Mouse (Mus musculus) left cerebral cortex, adult 18-20 months (tissue): Measurements from ENCODE around the gene Vmn1r87. TPM values are rescaled to one million over a fixed set of nuclear protein-coding genes. Genes with fewer than 3 reads are reported as not detected.
"Not testable (repeated sequence)": the region's sequence is repeated elsewhere in the genome, so short reads cannot be mapped to it uniquely, and the experiment has no call there.

Experiments
- DNase-seq, 2 experiments: peaks; one replicate each; pipeline ENCODE4 v3.0.0; 2021 to 2022; ENCODE audit warnings: low spot score in 2 of 2, mixed read lengths in 1 of 2
- long read RNA-seq, 2 experiments: library from polyadenylated mRNA; stranded (forward); transcript quantifications; one replicate each; pipeline ENCODE4 v2.0.0; 2021
- total RNA-seq, 2 experiments: library from RNA; stranded (reverse); gene quantifications; 2 replicates each; pipeline ENCODE4 v1.2.3; 2021

Vmn1r87 gene
- total RNA-seq, result not detected
- long read RNA-seq, experiment 1, result 0 reads
- long read RNA-seq, experiment 2, result 0 reads

GRCm38 (mm10) chr7:13140057-13140456 is at the start of gene Vmn1r87:
Gene Vmn1r87 (minus strand): TSS chr7:13140157.
- no peak for DNase-seq

GRCm38 (mm10) chr7:13159268-13159667 is 19.3 kb upstream of the Vmn1r87 start, which contains the start of gene Vmn1r88:
Gene Vmn1r88 (plus strand): TSS chr7:13159568.
- DNase-seq, result no peak

- no peak for DNase-seq
Observed at GRCm38 (mm10) chr7:13137340-13137739, 2.6 kb downstream of the Vmn1r87 start.

GRCm38 (mm10) chr7:13131856-13132255 is 8.1 kb downstream of the Vmn1r87 start:
- DNase-seq, result no peak

- not testable (repeated sequence) for DNase-seq
Observed at GRCm38 (mm10) chr7:13123554-13124153, 16.3 kb downstream of the Vmn1r87 start.

GRCm38 (mm10) chr7:13119817-13120216 is 20.1 kb downstream of the Vmn1r87 start, which contains the start of gene Vmn1r86:
Gene Vmn1r86 (minus strand): TSS chr7:13119917.
- DNase-seq, result no peak

- DNase-seq, result no peak
Observed at GRCm38 (mm10) chr7:13095073-13095472, 44.9 kb downstream of the Vmn1r87 start, which contains the start of gene Vmn1r85. Gene Vmn1r85 (minus strand): TSS chr7:13095173.

Other genes with a start within 250 kb of the Vmn1r87 start
- gene Zscan22, start 242.3 kb downstream of the Vmn1r87 start, total RNA-seq, result 10 to 100 TPM; 15.7 to 16.2 TPM
- gene Rps5, start 217.9 kb downstream of the Vmn1r87 start, total RNA-seq, result 100 to 1,000 TPM; 402 to 450 TPM
- under 1 TPM; 0.59 to 0.60 TPM for gene Rnf225, start 212.7 kb downstream of the Vmn1r87 start, total RNA-seq
- 1 to 10 TPM; 9.4 to 9.6 TPM for gene Zfp324, start 174.3 kb downstream of the Vmn1r87 start, total RNA-seq
- 1 to 10 TPM; 7.9 to 8.1 TPM for gene Zfp446, start 162.3 kb downstream of the Vmn1r87 start, total RNA-seq
- under 1 TPM in 1 of 2 experiments, not detected in 1; 0.28 TPM for gene Slc27a5, start 142.0 kb downstream of the Vmn1r87 start, total RNA-seq
- gene Trim28, start 141.0 kb downstream of the Vmn1r87 start, total RNA-seq, result 100 to 1,000 TPM; 206 to 207 TPM
- gene Zbtb45, start 130.1 kb downstream of the Vmn1r87 start, total RNA-seq, result 10 to 100 TPM; 35.3 to 38.3 TPM
- gene Chmp2a, start 105.3 kb downstream of the Vmn1r87 start, total RNA-seq, result 100 to 1,000 TPM; 132 to 156 TPM
- gene Ube2m, start 101.9 kb downstream of the Vmn1r87 start, total RNA-seq, result 100 to 1,000 TPM; 234 to 240 TPM
- gene Mzf1, start 85.4 kb downstream of the Vmn1r87 start, total RNA-seq, result 10 to 100 TPM in 1 of 2 experiments, 1 to 10 TPM in 1; 9.4 to 10.0 TPM
- not detected for gene Vmn1r85, start 45.0 kb downstream of the Vmn1r87 start, total RNA-seq
- gene Vmn1r86, start 20.2 kb downstream of the Vmn1r87 start, total RNA-seq, result not detected
- under 1 TPM; 0.05 to 0.14 TPM for gene Vmn1r88, start 19.4 kb upstream of the Vmn1r87 start, total RNA-seq
- gene Vmn1r89, start 72.9 kb upstream of the Vmn1r87 start, total RNA-seq, result not detected
- gene Lig1, start 137.1 kb upstream of the Vmn1r87 start, total RNA-seq, result 1 to 10 TPM; 8.3 to 9.2 TPM
- 10 to 100 TPM; 16.2 to 17.1 TPM for gene Zswim9, start 138.6 kb upstream of the Vmn1r87 start, total RNA-seq
- gene Pla2g4c, start 184.5 kb upstream of the Vmn1r87 start, total RNA-seq, result under 1 TPM; 0.45 to 0.49 TPM